Mouse (Mus musculus): ENCODE measurements around the gene Plcxd3. TPM values are rescaled to one million over a fixed set of nuclear protein-coding genes. Genes with fewer than 3 reads are reported as not detected.
"Not testable (repeated sequence)": the region's sequence is repeated elsewhere in the genome, so short reads cannot be mapped to it uniquely, and the experiment has no call there.

Plcxd3 gene
- polyA plus RNA-seq, 1 experiment from 2014 or later = 5.1 TPM

GRCm38 (mm10) chr15:4411333-4411732 lies 36.0 kb downstream of the Plcxd3 start:
- Histone ChIP-seq H3K27ac (replicated peaks) (no peak overlapping the region), H3K36me3 (replicated peaks) (no peaks in the 10 kb centered on the region), H3K9me3 (no peaks in the 10 kb centered on the region), H3K27me3 (replicated peaks; ENCODE audit: low read depth, poor library complexity, severe bottlenecking) (no peaks in the 10 kb centered on the region), H3K4me3 (no peak overlapping the region), H3K4me1 (no peaks in the 10 kb centered on the region)
- WGBS = 57% methylated on average over 2 of the region's 2 CpGs
- no peak for DNase-seq (ENCODE audit: low spot score)

- Histone ChIP-seq H3K4me1 (no peaks in the 10 kb centered on the region), H3K9me3 (no peaks in the 10 kb centered on the region), H3K27ac (replicated peaks) (no peak overlapping the region), H3K27me3 (replicated peaks; ENCODE audit: low read depth, poor library complexity, severe bottlenecking) (no peaks in the 10 kb centered on the region), H3K36me3 (replicated peaks) (no peaks in the 10 kb centered on the region), H3K4me3 (no peak overlapping the region)
- DNase-seq (ENCODE audit: low spot score) = no peak
Observed at GRCm38 (mm10) chr15:4440081-4440480, 64.8 kb downstream of the Plcxd3 start.

GRCm38 (mm10) chr15:4496182-4496581 lies 120.9 kb downstream of the Plcxd3 start:
- no peaks in the 10 kb centered on the region for H3K36me3 ChIP-seq (replicated peaks)
- no peak for DNase-seq (ENCODE audit: low spot score)
- H3K4me1 ChIP-seq = no peaks in the 10 kb centered on the region
- 83% methylated on average over 3 of the region's 3 CpGs for WGBS
- no peaks in the 10 kb centered on the region for H3K27me3 ChIP-seq (replicated peaks; ENCODE audit: low read depth, poor library complexity, severe bottlenecking)
- no peak overlapping the region for H3K27ac ChIP-seq (replicated peaks)
- H3K9me3 ChIP-seq = no peaks in the 10 kb centered on the region
- no peak overlapping the region for H3K4me3 ChIP-seq

GRCm38 (mm10) chr15:4496984-4497383 lies 121.7 kb downstream of the Plcxd3 start:
- Histone ChIP-seq H3K36me3 (replicated peaks) (no peaks in the 10 kb centered on the region), H3K9me3 (no peaks in the 10 kb centered on the region), H3K4me3 (no peak overlapping the region), H3K27ac (replicated peaks) (no peak overlapping the region), H3K27me3 (replicated peaks; ENCODE audit: low read depth, poor library complexity, severe bottlenecking) (no peaks in the 10 kb centered on the region), H3K4me1 (no peaks in the 10 kb centered on the region)
- DNase-seq (ENCODE audit: low spot score) = no peak
- 80% methylated on average over 2 of the region's 2 CpGs for WGBS

GRCm38 (mm10) chr15:4498036-4498435 lies 122.7 kb downstream of the Plcxd3 start:
- Histone ChIP-seq H3K4me1 (no peaks in the 10 kb centered on the region), H3K9me3 (no peaks in the 10 kb centered on the region), H3K27me3 (replicated peaks; ENCODE audit: low read depth, poor library complexity, severe bottlenecking) (no peaks in the 10 kb centered on the region), H3K27ac (replicated peaks) (no peak overlapping the region), H3K36me3 (replicated peaks) (no peaks in the 10 kb centered on the region), H3K4me3 (no peak overlapping the region)
- no peak for DNase-seq (ENCODE audit: low spot score)
- 83% methylated on average over 3 of the region's 3 CpGs for WGBS

GRCm38 (mm10) chr15:4503366-4503765 lies 128.1 kb downstream of the Plcxd3 start:
- 90% methylated on average over 3 of the region's 3 CpGs for WGBS
- H3K27ac ChIP-seq (replicated peaks) = no peak overlapping the region
- no peak overlapping the region for H3K4me3 ChIP-seq
- H3K27me3 ChIP-seq (replicated peaks; ENCODE audit: low read depth, poor library complexity, severe bottlenecking) = no peaks in the 10 kb centered on the region
- H3K36me3 ChIP-seq (replicated peaks) = no peaks in the 10 kb centered on the region
- H3K4me1 ChIP-seq = no peaks in the 10 kb centered on the region
- H3K9me3 ChIP-seq = no peaks in the 10 kb centered on the region
- DNase-seq (ENCODE audit: low spot score) = no peak

- Histone ChIP-seq H3K4me1 (no peaks in the 10 kb centered on the region), H3K4me3 (no peak overlapping the region), H3K9me3 (no peaks in the 10 kb centered on the region), H3K27ac (replicated peaks) (no peak overlapping the region), H3K27me3 (replicated peaks; ENCODE audit: low read depth, poor library complexity, severe bottlenecking) (no peaks in the 10 kb centered on the region), H3K36me3 (replicated peaks) (no peaks in the 10 kb centered on the region)
- no peak for DNase-seq (ENCODE audit: low spot score)
- 84% methylated on average over 4 of the region's 4 CpGs for WGBS
Observed at GRCm38 (mm10) chr15:4503826-4504225, 128.5 kb downstream of the Plcxd3 start.

GRCm38 (mm10) chr15:4514724-4515123 lies 139.4 kb downstream of the Plcxd3 start:
- Histone ChIP-seq H3K4me1 (no peaks in the 10 kb centered on the region), H3K36me3 (replicated peaks) (no peaks in the 10 kb centered on the region), H3K27me3 (replicated peaks; ENCODE audit: low read depth, poor library complexity, severe bottlenecking) (no peaks in the 10 kb centered on the region), H3K9me3 (no peaks in the 10 kb centered on the region), H3K27ac (replicated peaks) (no peak overlapping the region), H3K4me3 (no peak overlapping the region)
- WGBS = 98% methylated on average over 1 of the region's 1 CpGs
- DNase-seq (ENCODE audit: low spot score) = no peak

GRCm38 (mm10) chr15:4524598-4524997 lies 149.3 kb downstream of the Plcxd3 start:
- H3K27me3 ChIP-seq (replicated peaks; ENCODE audit: low read depth, poor library complexity, severe bottlenecking) = no peaks in the 10 kb centered on the region
- DNase-seq (ENCODE audit: low spot score) = no peak
- H3K9me3 ChIP-seq = no peaks in the 10 kb centered on the region
- H3K4me1 ChIP-seq = 0 out of 2 replicates have a peak, but pooled peaks cover 3% of the 10 kb centered on the region
- H3K36me3 ChIP-seq (replicated peaks) = no peaks in the 10 kb centered on the region
- H3K4me3 ChIP-seq = no peak overlapping the region
- 79% methylated on average over 3 of the region's 3 CpGs for WGBS
- H3K27ac ChIP-seq (replicated peaks) = no peak overlapping the region

GRCm38 (mm10) chr15:4533700-4534099 lies 158.4 kb downstream of the Plcxd3 start:
- no peak overlapping the region for H3K27ac ChIP-seq (replicated peaks)
- H3K36me3 ChIP-seq (replicated peaks) = no peaks in the 10 kb centered on the region
- no peak overlapping the region for H3K4me3 ChIP-seq
- no peaks in the 10 kb centered on the region for H3K27me3 ChIP-seq (replicated peaks; ENCODE audit: low read depth, poor library complexity, severe bottlenecking)
- no peak for DNase-seq (ENCODE audit: low spot score)
- no peaks in the 10 kb centered on the region for H3K9me3 ChIP-seq
- 0 out of 2 replicates have a peak, but pooled peaks cover 1% of the 10 kb centered on the region for H3K4me1 ChIP-seq
- 91% methylated on average over 2 of the region's 2 CpGs for WGBS

GRCm38 (mm10) chr15:4559121-4559520 lies 183.8 kb downstream of the Plcxd3 start:
- Histone ChIP-seq H3K9me3 (no peaks in the 10 kb centered on the region), H3K27me3 (replicated peaks; ENCODE audit: low read depth, poor library complexity, severe bottlenecking) (no peaks in the 10 kb centered on the region), H3K27ac (replicated peaks) (no peak overlapping the region), H3K4me3 (no peak overlapping the region), H3K36me3 (replicated peaks) (no peaks in the 10 kb centered on the region), H3K4me1 (no peaks in the 10 kb centered on the region)
- 69% methylated on average over 5 of the region's 5 CpGs for WGBS
- DNase-seq (ENCODE audit: low spot score) = no peak

GRCm38 (mm10) chr15:4561431-4561970 lies 186.2 kb downstream of the Plcxd3 start:
- Histone ChIP-seq H3K9me3 (no peaks in the 10 kb centered on the region), H3K4me3 (no peak overlapping the region), H3K27me3 (replicated peaks; ENCODE audit: low read depth, poor library complexity, severe bottlenecking) (no peaks in the 10 kb centered on the region), H3K27ac (replicated peaks) (no peak overlapping the region), H3K4me1 (no peaks in the 10 kb centered on the region), H3K36me3 (replicated peaks) (no peaks in the 10 kb centered on the region)
- 72% methylated on average over 6 of the region's 6 CpGs for WGBS
- no peak for DNase-seq (ENCODE audit: low spot score)

- not testable (repeated sequence) for H3K9me3 ChIP-seq
- WGBS = 92% methylated on average over 8 of the region's 8 CpGs
Observed at GRCm38 (mm10) chr15:4595521-4595920, 220.2 kb downstream of the Plcxd3 start.

GRCm38 (mm10) chr15:4598661-4599060 lies 223.4 kb downstream of the Plcxd3 start:
- H3K27me3 ChIP-seq (replicated peaks; ENCODE audit: low read depth, poor library complexity, severe bottlenecking); H3K4me3 ChIP-seq; H3K27ac ChIP-seq (replicated peaks); H3K9me3 ChIP-seq; DNase-seq (ENCODE audit: low spot score); H3K4me1 ChIP-seq; H3K36me3 ChIP-seq (replicated peaks): not testable (repeated sequence)
- 92% methylated on average over 8 of the region's 8 CpGs for WGBS

More at GRCm38 (mm10) chr15:4595521-4595920, 220.2 kb downstream of the Plcxd3 start:
- not testable (repeated sequence) for H3K27ac ChIP-seq (replicated peaks); H3K4me1 ChIP-seq; DNase-seq (ENCODE audit: low spot score); H3K27me3 ChIP-seq (replicated peaks; ENCODE audit: low read depth, poor library complexity, severe bottlenecking); H3K36me3 ChIP-seq (replicated peaks); H3K4me3 ChIP-seq
